Mouse (Mus musculus): ENCODE measurements around the gene Tysnd1. TPM values are rescaled to one million over a fixed set of nuclear protein-coding genes. Genes with fewer than 3 reads are reported as not detected.
A peak's percentile ranks its signal among the peaks of the same experiment; 100 is the strongest.

The Tysnd1 gene
- polyA plus RNA-seq, 1 experiment from 2014 or later = 41.4 TPM

DNA sequence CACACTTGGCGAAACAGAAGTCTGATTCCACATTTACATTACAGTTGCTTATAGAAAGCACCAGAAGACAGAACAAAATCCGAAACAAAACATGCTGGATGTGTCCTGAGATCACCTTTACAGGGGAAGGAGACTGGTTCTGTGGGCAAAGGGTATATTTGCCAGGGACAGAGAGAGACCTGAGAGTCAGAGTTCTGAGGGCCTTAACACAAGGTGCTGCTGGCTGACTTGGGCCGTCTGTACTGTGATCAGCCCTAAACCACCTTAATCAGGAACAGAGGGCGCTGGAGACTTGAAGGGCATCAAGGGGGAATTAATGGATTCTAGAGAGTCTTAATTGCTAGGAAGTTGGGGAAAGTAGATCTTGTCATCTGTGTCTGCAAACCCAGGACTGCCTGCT lies 1.8 kb upstream of the Tysnd1 start:
- WGBS = 76% methylated on average over 4 of the region's 4 CpGs
- Histone ChIP-seq H3K9me3 (ENCODE audit: low read depth, low read length) (no peaks in the 10 kb centered on the region), H3K4me3 (ENCODE audit: low read depth, low read length) (no peak overlapping the region), H3K36me3 (ENCODE audit: insufficient read depth) (peaks cover 57% of the 10 kb centered on the region), H3K27ac (ENCODE audit: low read depth) (no peak overlapping the region), H3K4me2 (no peak overlapping the region), H3K9ac (no peak overlapping the region), H3K27me3 (ENCODE audit: insufficient read depth, low read length) (no peaks in the 10 kb centered on the region), H3K4me1 (ENCODE audit: insufficient read depth) (peaks cover 10% of the 10 kb centered on the region)
- no peak for ATAC-seq (ENCODE audit: insufficient read depth)
- TF ChIP-seq CTCF (IDR thresholded peaks at IDR 0.05; ENCODE audit: low read depth) = no peak
- no peak for DNase-seq

DNA sequence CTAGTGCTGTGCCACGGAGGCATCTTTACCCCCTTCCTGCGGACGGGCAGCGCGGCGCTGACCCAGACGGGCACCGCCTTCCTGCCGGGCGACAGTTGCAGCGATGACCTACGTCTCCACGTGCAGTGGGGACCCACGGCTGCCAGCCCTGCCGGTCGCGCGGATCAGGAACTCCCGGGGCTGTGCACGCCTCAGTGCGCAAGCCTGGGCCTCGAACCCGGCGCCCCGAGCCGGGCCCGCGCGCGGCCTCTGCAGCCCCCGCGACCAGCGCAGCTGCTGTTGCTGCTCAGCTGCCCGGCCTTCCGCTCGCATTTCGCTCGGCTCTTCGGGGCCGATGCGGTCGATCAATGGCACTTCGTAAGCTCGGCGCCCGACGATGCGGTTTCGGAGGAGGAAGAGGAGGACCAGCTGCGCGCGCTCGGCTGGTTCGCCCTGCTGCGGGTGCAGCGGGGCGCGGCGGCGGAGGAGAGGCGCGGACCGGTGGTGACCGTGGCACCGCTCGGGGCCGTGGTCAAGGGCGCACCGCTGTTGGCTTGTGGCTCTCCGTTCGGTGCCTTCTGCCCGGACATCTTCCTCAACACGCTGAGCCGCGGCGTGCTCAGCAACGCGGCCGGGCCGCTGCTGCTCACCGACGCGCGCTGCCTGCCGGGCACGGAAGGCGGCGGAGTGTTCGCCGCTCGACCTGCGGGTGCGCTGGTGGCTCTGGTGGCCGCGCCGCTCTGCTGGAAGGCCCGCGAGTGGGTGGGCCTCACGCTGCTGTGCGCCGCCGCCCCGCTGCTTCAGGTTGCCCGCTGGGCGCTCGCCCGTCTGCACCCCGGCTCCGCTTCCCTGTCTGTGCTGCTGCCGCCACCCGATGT lies 617 bp downstream of the Tysnd1 start:
- Histone ChIP-seq H3K4me1 (ENCODE audit: insufficient read depth) (peaks cover 10% of the 10 kb centered on the region), H3K4me3 (ENCODE audit: low read depth, low read length) (peak overlapping the region; percentile 98), H3K9me3 (ENCODE audit: low read depth, low read length) (no peaks in the 10 kb centered on the region), H3K36me3 (ENCODE audit: insufficient read depth) (peaks cover 42% of the 10 kb centered on the region), H3K4me2 (peak overlapping the region; percentile 99), H3K27ac (ENCODE audit: low read depth) (no peak overlapping the region), H3K27me3 (ENCODE audit: insufficient read depth, low read length) (no peaks in the 10 kb centered on the region), H3K9ac (peak overlapping the region; percentile 73)
- under 1% methylated on average over 110 of the region's 111 CpGs for WGBS
- TF ChIP-seq CTCF (IDR thresholded peaks at IDR 0.05; ENCODE audit: low read depth) = no peak
- DNase-seq (peak; percentile 34), ATAC-seq (ENCODE audit: insufficient read depth) (peak; percentile 0)

DNA sequence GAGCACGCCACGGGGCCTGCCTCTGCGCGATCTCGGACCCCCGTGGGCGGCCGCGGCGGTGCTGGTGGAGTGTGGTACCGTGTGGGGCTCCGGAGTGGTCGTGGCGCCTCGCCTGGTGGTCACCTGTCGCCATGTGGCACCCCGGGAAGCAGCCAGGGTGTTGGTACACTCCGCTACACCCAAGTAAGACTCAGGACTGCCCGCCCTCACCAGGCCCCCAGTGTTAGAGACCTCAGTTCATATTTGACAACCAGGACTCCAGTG lies 1.2 kb downstream of the Tysnd1 start:
- Histone ChIP-seq H3K36me3 (ENCODE audit: insufficient read depth) (peaks cover 36% of the 10 kb centered on the region), H3K4me2 (peak overlapping the region; percentile 99), H3K9me3 (ENCODE audit: low read depth, low read length) (no peaks in the 10 kb centered on the region), H3K4me1 (ENCODE audit: insufficient read depth) (peaks cover 10% of the 10 kb centered on the region), H3K27me3 (ENCODE audit: insufficient read depth, low read length) (no peaks in the 10 kb centered on the region), H3K4me3 (ENCODE audit: low read depth, low read length) (peak overlapping the region; percentile 98), H3K27ac (ENCODE audit: low read depth) (no peak overlapping the region), H3K9ac (peak overlapping the region; percentile 73)
- no peak for DNase-seq
- ATAC-seq (ENCODE audit: insufficient read depth) = no peak
- WGBS = 7% methylated on average over 19 of the region's 19 CpGs
- no peak for TF ChIP-seq CTCF (IDR thresholded peaks at IDR 0.05; ENCODE audit: low read depth)

DNA sequence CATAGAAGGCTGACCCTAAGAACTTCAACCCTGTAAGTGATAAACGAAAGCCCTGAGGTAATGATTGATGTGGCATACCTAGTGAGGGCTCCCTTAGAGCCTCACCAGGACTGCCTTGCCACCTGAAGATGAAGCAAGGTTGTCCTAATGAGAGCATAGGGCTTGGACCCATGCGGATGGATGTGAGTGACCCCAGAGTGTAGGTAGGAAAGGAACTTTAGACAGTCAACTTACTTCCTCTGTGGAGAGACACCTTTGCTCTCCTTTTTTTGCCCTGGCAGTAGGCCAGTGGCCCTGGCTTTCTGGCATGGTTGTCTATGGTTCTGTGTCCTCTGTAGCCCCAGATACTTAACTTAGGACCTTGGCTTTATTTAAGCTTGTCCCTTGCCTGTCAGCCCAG lies 1.7 kb downstream of the Tysnd1 start:
- DNase-seq (no peak), ATAC-seq (ENCODE audit: insufficient read depth) (no peak)
- peak overlapping the region; percentile 98 for H3K4me3 ChIP-seq (ENCODE audit: low read depth, low read length)
- no peaks in the 10 kb centered on the region for H3K27me3 ChIP-seq (ENCODE audit: insufficient read depth, low read length)
- H3K9me3 ChIP-seq (ENCODE audit: low read depth, low read length) = no peaks in the 10 kb centered on the region
- peak overlapping the region; percentile 99 for H3K4me2 ChIP-seq
- no peak overlapping the region for H3K27ac ChIP-seq (ENCODE audit: low read depth)
- H3K9ac ChIP-seq = peak overlapping the region; percentile 73; the same call in 1 of the 2 replicates
- TF ChIP-seq CTCF (IDR thresholded peaks at IDR 0.05; ENCODE audit: low read depth) = no peak
- H3K4me1 ChIP-seq (ENCODE audit: insufficient read depth) = peaks cover 10% of the 10 kb centered on the region
- H3K36me3 ChIP-seq (ENCODE audit: insufficient read depth) = peaks cover 35% of the 10 kb centered on the region
- 80% methylated on average over 2 of the region's 2 CpGs for WGBS

DNA sequence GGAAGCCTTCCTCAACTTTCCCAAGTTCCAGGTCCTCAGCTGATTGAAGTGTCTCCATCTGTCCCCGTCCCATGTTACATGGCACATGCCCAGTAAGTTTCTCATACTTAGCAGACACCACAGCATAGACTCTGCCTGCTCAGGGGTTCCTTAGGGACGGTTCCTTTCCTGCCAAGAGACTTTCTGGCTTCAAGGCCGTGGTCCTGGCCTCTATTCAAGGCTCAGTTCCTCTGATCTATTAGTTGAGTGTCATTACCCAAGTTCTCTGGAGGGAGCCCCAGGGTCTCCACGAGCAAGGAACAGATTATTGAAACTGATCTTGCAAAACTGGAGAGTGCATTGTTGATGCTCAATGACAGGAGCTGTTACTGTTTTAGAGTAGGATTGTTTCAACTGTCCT lies 9.3 kb downstream of the Tysnd1 start:
- Histone ChIP-seq H3K27me3 (ENCODE audit: insufficient read depth, low read length) (no peaks in the 10 kb centered on the region), H3K36me3 (ENCODE audit: insufficient read depth) (peaks cover 16% of the 10 kb centered on the region), H3K4me2 (no peak overlapping the region), H3K4me1 (ENCODE audit: insufficient read depth) (no peaks in the 10 kb centered on the region), H3K27ac (ENCODE audit: low read depth) (no peak overlapping the region), H3K9me3 (ENCODE audit: low read depth, low read length) (no peaks in the 10 kb centered on the region), H3K9ac (no peak overlapping the region), H3K4me3 (ENCODE audit: low read depth, low read length) (no peak overlapping the region)
- no peak for DNase-seq
- ATAC-seq (ENCODE audit: insufficient read depth) = no peak
- no peak for TF ChIP-seq CTCF (IDR thresholded peaks at IDR 0.05; ENCODE audit: low read depth)
- WGBS = 72% methylated on average over 4 of the region's 4 CpGs

DNA sequence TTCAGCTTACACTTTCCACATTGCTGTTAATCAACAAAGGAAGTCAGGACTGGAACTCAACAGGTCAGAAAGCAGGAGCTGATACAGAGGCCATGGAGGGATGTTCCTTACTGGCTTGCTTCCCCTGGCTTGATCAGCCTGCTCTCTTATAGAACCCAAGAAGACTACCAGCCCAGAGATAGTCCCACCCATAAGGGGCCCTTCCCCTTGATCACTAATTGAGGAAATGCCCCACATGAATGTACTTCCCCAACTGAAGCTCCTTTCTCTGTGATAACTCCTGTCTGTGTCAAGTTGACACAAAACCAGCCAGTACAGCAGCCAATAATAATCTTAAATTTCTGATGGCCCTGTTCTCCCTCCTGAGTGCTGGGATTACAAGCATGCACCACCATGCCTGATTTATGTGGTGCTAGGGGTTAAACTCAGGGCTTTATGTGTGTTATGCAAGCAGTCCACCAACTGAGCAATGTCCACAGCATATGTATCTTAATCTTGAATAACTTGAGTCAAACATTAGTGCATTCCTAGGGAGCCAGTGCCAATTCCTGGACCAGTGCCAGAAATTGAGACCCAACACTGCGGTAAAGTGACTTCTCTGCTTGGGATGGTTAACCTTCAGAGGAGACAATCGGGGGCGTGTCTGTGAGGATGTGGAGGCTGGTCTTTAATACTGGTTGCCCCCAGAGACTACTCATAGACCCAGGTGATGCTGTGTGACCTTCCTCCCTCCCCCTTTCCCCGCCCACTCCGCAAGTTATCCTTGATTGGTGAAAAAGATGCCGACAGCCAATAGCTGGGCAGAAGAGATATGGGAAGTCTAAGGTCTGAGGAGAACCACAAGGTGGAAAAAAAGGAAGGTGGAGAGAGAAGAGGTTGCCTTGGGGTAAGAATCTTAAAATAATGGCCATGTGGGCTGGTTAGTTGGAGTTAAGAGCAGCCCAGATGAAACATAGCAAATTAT lies 11.4 kb downstream of the Tysnd1 start:
- TF ChIP-seq CTCF (IDR thresholded peaks at IDR 0.05; ENCODE audit: low read depth) = no peak
- no peaks in the 10 kb centered on the region for H3K27me3 ChIP-seq (ENCODE audit: insufficient read depth, low read length)
- H3K27ac ChIP-seq (ENCODE audit: low read depth) = no peak overlapping the region
- DNase-seq (peak; percentile 49), ATAC-seq (ENCODE audit: insufficient read depth) (no peak)
- no peak overlapping the region for H3K4me3 ChIP-seq (ENCODE audit: low read depth, low read length)
- H3K36me3 ChIP-seq (ENCODE audit: insufficient read depth) = peaks cover 15% of the 10 kb centered on the region
- H3K9ac ChIP-seq = no peak overlapping the region
- no peaks in the 10 kb centered on the region for H3K4me1 ChIP-seq (ENCODE audit: insufficient read depth)
- WGBS = 63% methylated on average over 6 of the region's 6 CpGs
- H3K9me3 ChIP-seq (ENCODE audit: low read depth, low read length) = no peaks in the 10 kb centered on the region
- no peak overlapping the region for H3K4me2 ChIP-seq

DNA sequence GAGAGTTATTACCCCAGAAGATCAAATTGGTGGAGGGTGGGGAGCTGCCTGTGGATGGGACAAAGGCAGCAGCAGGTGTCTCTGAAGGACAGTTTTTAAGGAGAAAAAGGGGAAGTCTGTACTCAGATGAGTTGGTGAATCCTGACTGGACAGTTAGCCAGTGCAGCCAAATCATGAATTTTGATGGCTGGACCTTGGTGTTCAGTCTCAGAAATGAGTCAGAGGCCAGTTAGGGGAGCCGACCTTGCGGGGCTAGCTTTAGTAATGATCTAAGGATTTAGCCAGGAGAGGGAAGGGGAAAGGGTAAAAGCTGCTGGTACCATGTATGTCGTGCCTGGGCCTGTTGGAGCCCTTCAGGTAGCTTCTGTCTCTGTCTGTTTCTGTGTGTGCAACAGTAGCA lies 18.3 kb downstream of the Tysnd1 start:
- Histone ChIP-seq H3K4me2 (no peak overlapping the region), H3K36me3 (ENCODE audit: insufficient read depth) (no peaks in the 10 kb centered on the region), H3K4me3 (ENCODE audit: low read depth, low read length) (no peak overlapping the region), H3K27me3 (ENCODE audit: insufficient read depth, low read length) (no peaks in the 10 kb centered on the region), H3K9ac (no peak overlapping the region), H3K4me1 (ENCODE audit: insufficient read depth) (0 out of 2 replicates have a peak, but pooled peaks cover 3% of the 10 kb centered on the region), H3K9me3 (ENCODE audit: low read depth, low read length) (no peaks in the 10 kb centered on the region), H3K27ac (ENCODE audit: low read depth) (no peak overlapping the region)
- WGBS = 71% methylated on average over 3 of the region's 3 CpGs
- TF ChIP-seq CTCF (IDR thresholded peaks at IDR 0.05; ENCODE audit: low read depth) = no peak
- no peak for ATAC-seq (ENCODE audit: insufficient read depth)
- DNase-seq = no peak

All from lung, embryonic 14.5 days (tissue).